Mouse (Mus musculus): ENCODE data around the gene H2-Q10.
"Not testable (repeated sequence)": the region's sequence is repeated elsewhere in the genome, so short reads cannot be mapped to it uniquely, and the experiment has no call there.

The H2-Q10 gene

GRCm38 (mm10) chr17:35460513-35461341, 9.2 kb upstream of the H2-Q10 start:
- DNase-seq (ENCODE audit: low spot score), result not testable (repeated sequence)

- DNase-seq (ENCODE audit: low spot score), result peak; percentile 20
These were observed 4.2 kb upstream of the H2-Q10 start for GRCm38 (mm10) chr17:35465651-35466050.

- DNase-seq (ENCODE audit: low spot score), result not testable (repeated sequence)
These were observed 953 bp upstream of the H2-Q10 start for GRCm38 (mm10) chr17:35468936-35469335.

GRCm38 (mm10) chr17:35484066-35484465, 14.2 kb downstream of the H2-Q10 start:
- DNase-seq (ENCODE audit: low spot score), result peak; percentile 64

GRCm38 (mm10) chr17:35485702-35486101, 15.8 kb downstream of the H2-Q10 start:
- no peak for DNase-seq (ENCODE audit: low spot score)

- no peak for DNase-seq (ENCODE audit: low spot score)
These were observed 16.8 kb downstream of the H2-Q10 start for GRCm38 (mm10) chr17:35486726-35487125.

- no peak for DNase-seq (ENCODE audit: low spot score)
These were observed 18.2 kb downstream of the H2-Q10 start for GRCm38 (mm10) chr17:35488041-35488440.

GRCm38 (mm10) chr17:35490320-35490719, 20.4 kb downstream of the H2-Q10 start:
- no peak for DNase-seq (ENCODE audit: low spot score)

GRCm38 (mm10) chr17:35497124-35497523, 27.2 kb downstream of the H2-Q10 start:
- no peak for DNase-seq (ENCODE audit: low spot score)

- DNase-seq (ENCODE audit: low spot score), result no peak
These were observed 32.3 kb downstream of the H2-Q10 start for GRCm38 (mm10) chr17:35502226-35502625.

GRCm38 (mm10) chr17:35502762-35503161, 32.9 kb downstream of the H2-Q10 start:
- DNase-seq (ENCODE audit: low spot score), result no peak

GRCm38 (mm10) chr17:35503849-35504248, 34.0 kb downstream of the H2-Q10 start:
- no peak for DNase-seq (ENCODE audit: low spot score)

GRCm38 (mm10) chr17:35504628-35505481, 35.0 kb downstream of the H2-Q10 start:
- no peak for DNase-seq (ENCODE audit: low spot score)

- DNase-seq (ENCODE audit: low spot score), result no peak
These were observed 35.9 kb downstream of the H2-Q10 start, which contains the start of gene Pou5f1 for GRCm38 (mm10) chr17:35505776-35506175. TSS of gene Pou5f1 (plus strand) at chr17:35506018.

- DNase-seq (ENCODE audit: low spot score), result no peak
These were observed 37.0 kb downstream of the H2-Q10 start for GRCm38 (mm10) chr17:35506881-35507280.

- DNase-seq (ENCODE audit: low spot score), result peak; percentile 57
These were observed 37.8 kb downstream of the H2-Q10 start for GRCm38 (mm10) chr17:35507556-35508260.

- not testable (repeated sequence) for DNase-seq (ENCODE audit: low spot score)
These were observed 38.4 kb downstream of the H2-Q10 start for GRCm38 (mm10) chr17:35508279-35508678.

- peak; percentile 56 for DNase-seq (ENCODE audit: low spot score)
These were observed 39.4 kb downstream of the H2-Q10 start for GRCm38 (mm10) chr17:35509284-35509683.

GRCm38 (mm10) chr17:35512916-35513626, 43.2 kb downstream of the H2-Q10 start:
- DNase-seq (ENCODE audit: low spot score), result no peak

GRCm38 (mm10) chr17:35513886-35514285, 44.0 kb downstream of the H2-Q10 start:
- peak; percentile 57 for DNase-seq (ENCODE audit: low spot score)

GRCm38 (mm10) chr17:35514756-35515155, 44.9 kb downstream of the H2-Q10 start:
- no peak for DNase-seq (ENCODE audit: low spot score)
